Mouse (Mus musculus): Measurements from ENCODE around the gene Gm45213. TPM values are rescaled to one million over a fixed set of nuclear protein-coding genes. Genes with fewer than 3 reads are reported as not detected.
A peak's percentile ranks its signal among the peaks of the same experiment; 100 is the strongest.

Gene Gm45213
- polyA plus RNA-seq, 1 experiment from 2014 or later, result not detected

GRCm38 (mm10) chr7:66008161-66008891 lies 35.1 kb upstream of the Gm45213 start:
- H3K9ac ChIP-seq (ENCODE audit: low read depth, low read length), result no peak overlapping the region
- WGBS, result 79% methylated on average over 11 of the region's 11 CpGs
- ATAC-seq, result no peak
- H3K27ac ChIP-seq (ENCODE audit: low read depth, low read length), result no peak overlapping the region
- no peak for TF ChIP-seq CTCF (IDR thresholded peaks at IDR 0.05; ENCODE audit: low read depth)
- no peaks in the 10 kb centered on the region for H3K4me1 ChIP-seq (replicated peaks; ENCODE audit: control insufficient read depth, insufficient read depth, low read length)
- H3K4me3 ChIP-seq (ENCODE audit: low read depth, low read length), result no peak overlapping the region
- H3K27me3 ChIP-seq (replicated peaks; ENCODE audit: control insufficient read depth, insufficient read depth, low read length), result no peaks in the 10 kb centered on the region
- no peaks in the 10 kb centered on the region for H3K9me3 ChIP-seq (ENCODE audit: control insufficient read depth)
- no peaks in the 10 kb centered on the region for H3K36me3 ChIP-seq (ENCODE audit: control insufficient read depth, insufficient read depth)
- H3K4me2 ChIP-seq (replicated peaks; ENCODE audit: low read depth), result no peak overlapping the region

- no peaks in the 10 kb centered on the region for H3K36me3 ChIP-seq (ENCODE audit: control insufficient read depth, insufficient read depth)
- H3K9ac ChIP-seq (ENCODE audit: low read depth, low read length), result no peak overlapping the region
- ATAC-seq, result no peak
- H3K27me3 ChIP-seq (replicated peaks; ENCODE audit: control insufficient read depth, insufficient read depth, low read length), result no peaks in the 10 kb centered on the region
- H3K9me3 ChIP-seq (ENCODE audit: control insufficient read depth), result no peaks in the 10 kb centered on the region
- no peak overlapping the region for H3K4me2 ChIP-seq (replicated peaks; ENCODE audit: low read depth)
- no peak for TF ChIP-seq CTCF (IDR thresholded peaks at IDR 0.05; ENCODE audit: low read depth)
- no peaks in the 10 kb centered on the region for H3K4me1 ChIP-seq (replicated peaks; ENCODE audit: control insufficient read depth, insufficient read depth, low read length)
- no peak overlapping the region for H3K27ac ChIP-seq (ENCODE audit: low read depth, low read length)
- 63% methylated on average over 16 of the region's 16 CpGs for WGBS
- H3K4me3 ChIP-seq (ENCODE audit: low read depth, low read length), result no peak overlapping the region
These were observed 34.5 kb upstream of the Gm45213 start for GRCm38 (mm10) chr7:66008892-66009273.

- Histone ChIP-seq H3K9me3 (ENCODE audit: control insufficient read depth) (no peaks in the 10 kb centered on the region), H3K27ac (ENCODE audit: low read depth, low read length) (no peak overlapping the region), H3K27me3 (replicated peaks; ENCODE audit: control insufficient read depth, insufficient read depth, low read length) (no peaks in the 10 kb centered on the region), H3K4me2 (replicated peaks; ENCODE audit: low read depth) (no peak overlapping the region), H3K9ac (ENCODE audit: low read depth, low read length) (no peak overlapping the region), H3K4me3 (ENCODE audit: low read depth, low read length) (no peak overlapping the region), H3K36me3 (ENCODE audit: control insufficient read depth, insufficient read depth) (no peaks in the 10 kb centered on the region), H3K4me1 (replicated peaks; ENCODE audit: control insufficient read depth, insufficient read depth, low read length) (no peaks in the 10 kb centered on the region)
- WGBS, result 74% methylated on average over 6 of the region's 6 CpGs
- TF ChIP-seq CTCF (IDR thresholded peaks at IDR 0.05; ENCODE audit: low read depth), result no peak
- ATAC-seq, result no peak
These were observed 32.9 kb upstream of the Gm45213 start for GRCm38 (mm10) chr7:66010518-66010917.

- Histone ChIP-seq H3K27me3 (replicated peaks; ENCODE audit: control insufficient read depth, insufficient read depth, low read length) (no peaks in the 10 kb centered on the region), H3K4me2 (replicated peaks; ENCODE audit: low read depth) (no peak overlapping the region), H3K36me3 (ENCODE audit: control insufficient read depth, insufficient read depth) (no peaks in the 10 kb centered on the region), H3K4me1 (replicated peaks; ENCODE audit: control insufficient read depth, insufficient read depth, low read length) (no peaks in the 10 kb centered on the region), H3K27ac (ENCODE audit: low read depth, low read length) (no peak overlapping the region), H3K9me3 (ENCODE audit: control insufficient read depth) (no peaks in the 10 kb centered on the region), H3K4me3 (ENCODE audit: low read depth, low read length) (no peak overlapping the region), H3K9ac (ENCODE audit: low read depth, low read length) (no peak overlapping the region)
- no peak for ATAC-seq
- TF ChIP-seq CTCF (IDR thresholded peaks at IDR 0.05; ENCODE audit: low read depth), result peak; percentile 76
- 92% methylated on average over 2 of the region's 2 CpGs for WGBS
These were observed 15.7 kb upstream of the Gm45213 start for GRCm38 (mm10) chr7:66027747-66028146.

- WGBS, result 77% methylated on average over 6 of the region's 6 CpGs
- Histone ChIP-seq H3K27ac (ENCODE audit: low read depth, low read length) (no peak overlapping the region), H3K9me3 (ENCODE audit: control insufficient read depth) (no peaks in the 10 kb centered on the region), H3K4me3 (ENCODE audit: low read depth, low read length) (no peak overlapping the region), H3K4me2 (replicated peaks; ENCODE audit: low read depth) (no peak overlapping the region), H3K4me1 (replicated peaks; ENCODE audit: control insufficient read depth, insufficient read depth, low read length) (no peaks in the 10 kb centered on the region), H3K27me3 (replicated peaks; ENCODE audit: control insufficient read depth, insufficient read depth, low read length) (no peaks in the 10 kb centered on the region), H3K36me3 (ENCODE audit: control insufficient read depth, insufficient read depth) (no peaks in the 10 kb centered on the region), H3K9ac (ENCODE audit: low read depth, low read length) (no peak overlapping the region)
- no peak for TF ChIP-seq CTCF (IDR thresholded peaks at IDR 0.05; ENCODE audit: low read depth)
- no peak for ATAC-seq
These were observed 14.5 kb upstream of the Gm45213 start for GRCm38 (mm10) chr7:66028766-66029512.

GRCm38 (mm10) chr7:66036809-66037208 lies 6.6 kb upstream of the Gm45213 start:
- Histone ChIP-seq H3K27ac (ENCODE audit: low read depth, low read length) (no peak overlapping the region), H3K9ac (ENCODE audit: low read depth, low read length) (no peak overlapping the region), H3K4me2 (replicated peaks; ENCODE audit: low read depth) (no peak overlapping the region), H3K9me3 (ENCODE audit: control insufficient read depth) (no peaks in the 10 kb centered on the region), H3K4me3 (ENCODE audit: low read depth, low read length) (no peak overlapping the region), H3K4me1 (replicated peaks; ENCODE audit: control insufficient read depth, insufficient read depth, low read length) (no peaks in the 10 kb centered on the region), H3K27me3 (replicated peaks; ENCODE audit: control insufficient read depth, insufficient read depth, low read length) (no peaks in the 10 kb centered on the region), H3K36me3 (ENCODE audit: control insufficient read depth, insufficient read depth) (no peaks in the 10 kb centered on the region)
- ATAC-seq, result no peak
- TF ChIP-seq CTCF (IDR thresholded peaks at IDR 0.05; ENCODE audit: low read depth), result no peak
- WGBS, result 37% methylated on average over 8 of the region's 8 CpGs
